Mouse (Mus musculus): ENCODE measurements around the gene Eef1g. TPM values are rescaled to one million over a fixed set of nuclear protein-coding genes. Genes with fewer than 3 reads are reported as not detected.
A peak's percentile ranks its signal among the peaks of the same experiment; 100 is the strongest.

Eef1g gene
- polyA plus RNA-seq, 1 experiment: 226 TPM

DNA sequence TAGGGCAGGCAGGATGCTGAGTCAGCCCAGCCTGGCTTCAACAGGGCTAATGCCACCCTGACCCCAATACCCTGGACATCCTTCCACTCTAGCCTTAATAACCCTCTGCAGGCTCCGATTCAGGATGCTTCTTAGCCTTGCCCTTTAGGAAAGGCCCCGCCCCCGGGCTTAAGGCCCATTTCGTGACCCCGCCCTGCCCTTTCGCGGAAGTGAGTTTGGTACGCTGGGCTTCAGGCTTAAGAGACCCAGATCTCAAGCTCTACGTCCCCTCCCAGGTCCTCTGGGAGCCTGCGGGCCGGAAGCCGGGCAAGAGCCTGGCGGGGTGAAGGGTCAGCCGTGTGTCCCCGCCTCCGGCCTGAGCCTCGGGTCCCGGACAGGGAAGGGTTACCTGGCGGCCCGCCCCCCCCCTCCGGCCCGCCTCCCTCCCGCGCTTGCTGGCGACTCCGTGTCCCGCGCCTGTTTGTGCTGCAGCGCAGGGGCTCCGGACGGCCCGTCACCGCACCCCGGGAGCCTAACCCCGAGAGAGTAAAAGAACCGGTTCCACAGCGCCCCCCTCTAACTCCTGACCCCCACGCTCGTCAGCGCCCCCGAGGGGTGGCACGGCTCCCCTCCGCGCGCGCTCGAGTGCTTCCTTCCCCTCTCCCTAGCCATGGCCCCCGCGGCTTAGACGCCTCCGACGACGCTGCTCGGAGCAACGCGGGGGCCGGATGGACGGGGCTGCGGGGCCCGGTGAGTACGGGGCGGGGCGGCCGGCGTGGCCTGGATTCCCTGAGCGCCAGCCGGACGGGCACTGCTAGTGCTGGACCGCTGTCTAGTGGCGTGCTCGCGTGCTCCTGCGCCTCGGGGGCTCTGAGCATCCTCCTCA, 37.4 kb upstream of the Eef1g start, which contains the start of the genes Rom1 and Eml3:
Rom1 (minus strand) TSS at position 133 of the 865 bp plus-strand sequence.
Eml3 (plus strand) TSS at position 329 of the 865 bp plus-strand sequence.
- Histone ChIP-seq H3K4me1 (ENCODE audit: control insufficient read depth, insufficient read depth, low read length) (peaks cover 6% of the 10 kb centered on the region), H3K4me3 (ENCODE audit: insufficient read depth, low read length) (peak within 1 kb of the TSS; percentile 79), H3K27ac (ENCODE audit: insufficient read depth, low read depth, low read length) (peak within 1 kb of the TSS; percentile 71)
- no peak; the same call in 1 of the 2 replicates for TF ChIP-seq CTCF (IDR thresholded peaks at IDR 0.05; ENCODE audit: low read depth, low read length)
- TF ChIP-seq POLR2A (IDR thresholded peaks at IDR 0.05; ENCODE audit: borderline replicate concordance, low read depth, low read length): no peak

- Histone ChIP-seq H3K4me3 (ENCODE audit: insufficient read depth, low read length) (peak overlapping the region; percentile 79), H3K4me1 (ENCODE audit: control insufficient read depth, insufficient read depth, low read length) (peaks cover 6% of the 10 kb centered on the region), H3K27ac (ENCODE audit: insufficient read depth, low read depth, low read length) (peak overlapping the region; percentile 71)
- no peak for TF ChIP-seq POLR2A (IDR thresholded peaks at IDR 0.05; ENCODE audit: borderline replicate concordance, low read depth, low read length)
- no peak for TF ChIP-seq CTCF (IDR thresholded peaks at IDR 0.05; ENCODE audit: low read depth, low read length)
These were observed 36.7 kb upstream of the Eef1g start for GRCm38 (mm10) chr19:8930117-8930516.

- peaks cover 6% of the 10 kb centered on the region for H3K4me1 ChIP-seq (ENCODE audit: control insufficient read depth, insufficient read depth, low read length)
- peak overlapping the region; percentile 79 for H3K4me3 ChIP-seq (ENCODE audit: insufficient read depth, low read length)
These were observed 36.1 kb upstream of the Eef1g start for GRCm38 (mm10) chr19:8930771-8931170.

GRCm38 (mm10) chr19:8936736-8937135, 30.1 kb upstream of the Eef1g start:
- Histone ChIP-seq H3K4me3 (ENCODE audit: insufficient read depth, low read length) (no peak overlapping the region), H3K27ac (ENCODE audit: insufficient read depth, low read depth, low read length) (no peak overlapping the region), H3K4me1 (ENCODE audit: control insufficient read depth, insufficient read depth, low read length) (peaks cover 16% of the 10 kb centered on the region)
- TF ChIP-seq CTCF (IDR thresholded peaks at IDR 0.05; ENCODE audit: low read depth, low read length) (no peak), POLR2A (IDR thresholded peaks at IDR 0.05; ENCODE audit: borderline replicate concordance, low read depth, low read length) (no peak)

More at GRCm38 (mm10) chr19:8930771-8931170, 36.1 kb upstream of the Eef1g start:
- no peak for TF ChIP-seq CTCF (IDR thresholded peaks at IDR 0.05; ENCODE audit: low read depth, low read length)
- TF ChIP-seq POLR2A (IDR thresholded peaks at IDR 0.05; ENCODE audit: borderline replicate concordance, low read depth, low read length): no peak
- H3K27ac ChIP-seq (ENCODE audit: insufficient read depth, low read depth, low read length): no peak overlapping the region

- peaks cover 31% of the 10 kb centered on the region for H3K4me1 ChIP-seq (ENCODE audit: control insufficient read depth, insufficient read depth, low read length)
- H3K27ac ChIP-seq (ENCODE audit: insufficient read depth, low read depth, low read length): no peak overlapping the region
- H3K4me3 ChIP-seq (ENCODE audit: insufficient read depth, low read length): no peak overlapping the region
- TF ChIP-seq POLR2A (IDR thresholded peaks at IDR 0.05; ENCODE audit: borderline replicate concordance, low read depth, low read length): no peak
- no peak for TF ChIP-seq CTCF (IDR thresholded peaks at IDR 0.05; ENCODE audit: low read depth, low read length)
These were observed 26.2 kb upstream of the Eef1g start for GRCm38 (mm10) chr19:8940526-8941133.

DNA sequence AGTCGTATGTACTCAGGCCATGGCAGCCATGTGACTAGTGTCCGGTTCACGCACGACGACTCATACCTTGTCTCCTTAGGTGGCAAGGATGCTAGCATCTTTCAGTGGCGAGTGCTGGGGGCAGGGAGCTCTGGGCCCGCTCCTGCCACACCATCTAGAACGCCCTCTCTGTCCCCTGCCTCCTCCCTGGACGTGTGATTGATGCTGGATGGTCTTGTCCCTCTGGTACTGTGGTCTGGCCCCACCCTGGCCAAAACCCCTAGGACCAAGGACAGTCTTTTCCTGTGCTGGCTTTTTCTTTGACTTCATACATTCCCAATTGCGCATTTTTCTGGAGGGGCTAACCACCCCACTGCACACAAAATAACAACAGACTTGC, 25.7 kb upstream of the Eef1g start:
- H3K4me1 ChIP-seq (ENCODE audit: control insufficient read depth, insufficient read depth, low read length): peaks cover 35% of the 10 kb centered on the region
- TF ChIP-seq CTCF (IDR thresholded peaks at IDR 0.05; ENCODE audit: low read depth, low read length): 0 out of 2 replicates have a peak, but pooled peaks have one; percentile 16
- TF ChIP-seq POLR2A (IDR thresholded peaks at IDR 0.05; ENCODE audit: borderline replicate concordance, low read depth, low read length): no peak
- peak overlapping the region; percentile 20; the same call in 1 of the 2 replicates for H3K4me3 ChIP-seq (ENCODE audit: insufficient read depth, low read length)
- no peak overlapping the region for H3K27ac ChIP-seq (ENCODE audit: insufficient read depth, low read depth, low read length)

DNA sequence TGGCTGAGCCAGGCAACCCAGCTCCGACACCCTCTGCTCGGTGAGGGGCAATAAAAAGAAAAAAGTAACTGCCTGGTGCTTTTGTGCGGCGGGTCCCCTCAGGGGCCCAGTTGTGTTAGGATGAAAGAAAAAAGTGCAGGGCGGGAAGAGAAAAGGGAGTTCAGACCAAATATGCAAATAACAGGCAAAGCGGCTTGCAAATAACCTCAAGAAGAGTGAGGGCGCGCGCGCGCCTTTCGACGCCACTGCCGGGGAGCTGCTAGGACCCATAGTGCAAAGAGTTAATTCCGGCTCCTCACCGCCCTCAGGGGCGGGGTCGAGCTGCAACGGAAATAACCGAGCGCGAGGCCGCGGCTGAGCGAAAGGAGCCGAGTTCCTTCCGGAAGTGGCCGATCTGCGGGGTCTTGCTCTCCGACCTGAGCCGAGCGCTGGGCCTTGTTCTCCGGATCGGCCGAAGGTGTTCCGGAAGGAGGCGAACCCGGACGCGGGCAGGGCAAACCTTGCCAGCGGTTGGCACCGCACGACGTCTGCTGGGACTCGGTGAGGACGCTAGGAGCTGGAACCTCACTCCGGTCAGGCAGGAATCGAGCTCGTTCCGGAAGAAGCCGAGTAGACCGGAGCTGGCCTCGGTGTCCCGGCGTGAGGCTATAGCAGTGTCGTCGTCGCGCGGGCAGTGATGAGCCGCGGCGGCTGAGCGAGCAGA, 25.2 kb upstream of the Eef1g start, which contains the start of gene Mta2:
Mta2 (plus strand) TSS at position 361 of the 703 bp plus-strand sequence.
- Histone ChIP-seq H3K4me1 (ENCODE audit: control insufficient read depth, insufficient read depth, low read length) (peaks cover 35% of the 10 kb centered on the region), H3K27ac (ENCODE audit: insufficient read depth, low read depth, low read length) (peak within 1 kb of the TSS; percentile 84), H3K4me3 (ENCODE audit: insufficient read depth, low read length) (peak within 1 kb of the TSS; percentile 93)
- TF ChIP-seq POLR2A (IDR thresholded peaks at IDR 0.05; ENCODE audit: borderline replicate concordance, low read depth, low read length) (no peak), CTCF (IDR thresholded peaks at IDR 0.05; ENCODE audit: low read depth, low read length) (no peak)

GRCm38 (mm10) chr19:8942276-8942964, 24.4 kb upstream of the Eef1g start:
- no peak for TF ChIP-seq POLR2A (IDR thresholded peaks at IDR 0.05; ENCODE audit: borderline replicate concordance, low read depth, low read length)
- TF ChIP-seq CTCF (IDR thresholded peaks at IDR 0.05; ENCODE audit: low read depth, low read length): no peak
- peaks cover 35% of the 10 kb centered on the region for H3K4me1 ChIP-seq (ENCODE audit: control insufficient read depth, insufficient read depth, low read length)

DNA sequence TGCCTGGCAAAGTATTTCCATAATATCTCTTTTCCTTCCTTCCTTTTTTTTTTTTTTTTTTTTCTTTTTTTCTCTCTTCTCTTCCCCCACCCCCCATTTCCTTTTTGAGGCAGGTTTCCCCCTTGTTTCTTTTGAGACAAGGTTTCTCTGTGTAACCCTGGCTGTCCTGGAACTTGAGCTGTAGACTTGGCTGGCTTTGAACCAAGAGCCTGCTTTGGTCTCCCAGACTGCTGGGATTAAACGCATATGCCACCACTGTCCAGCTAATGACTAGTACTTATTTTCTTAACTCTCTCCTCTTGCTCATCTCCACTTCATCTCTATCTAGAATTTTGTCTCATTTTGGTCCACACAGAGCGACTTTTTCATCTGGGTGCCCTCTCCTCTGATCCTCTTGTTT, 23.8 kb upstream of the Eef1g start:
- H3K27ac ChIP-seq (ENCODE audit: insufficient read depth, low read depth, low read length): peak overlapping the region; percentile 84; the same call in 1 of the 2 replicates
- no peak for TF ChIP-seq POLR2A (IDR thresholded peaks at IDR 0.05; ENCODE audit: borderline replicate concordance, low read depth, low read length)
- no peak for TF ChIP-seq CTCF (IDR thresholded peaks at IDR 0.05; ENCODE audit: low read depth, low read length)
- H3K4me3 ChIP-seq (ENCODE audit: insufficient read depth, low read length): peak overlapping the region; percentile 93
- peaks cover 35% of the 10 kb centered on the region for H3K4me1 ChIP-seq (ENCODE audit: control insufficient read depth, insufficient read depth, low read length)

More at GRCm38 (mm10) chr19:8942276-8942964, 24.4 kb upstream of the Eef1g start:
- Histone ChIP-seq H3K4me3 (ENCODE audit: insufficient read depth, low read length) (peak overlapping the region; percentile 93), H3K27ac (ENCODE audit: insufficient read depth, low read depth, low read length) (peak overlapping the region; percentile 84)

Measured in bone marrow macrophage, adult 2 months (primary cell).